Mouse (Mus musculus): Measurements from ENCODE around the gene Rpa1. TPM values are rescaled to one million over a fixed set of nuclear protein-coding genes. Genes with fewer than 3 reads are reported as not detected.

The Rpa1 gene
- total and polyA plus RNA-seq, 3 experiments: 230 to 357 (median 287) TPM

DNA sequence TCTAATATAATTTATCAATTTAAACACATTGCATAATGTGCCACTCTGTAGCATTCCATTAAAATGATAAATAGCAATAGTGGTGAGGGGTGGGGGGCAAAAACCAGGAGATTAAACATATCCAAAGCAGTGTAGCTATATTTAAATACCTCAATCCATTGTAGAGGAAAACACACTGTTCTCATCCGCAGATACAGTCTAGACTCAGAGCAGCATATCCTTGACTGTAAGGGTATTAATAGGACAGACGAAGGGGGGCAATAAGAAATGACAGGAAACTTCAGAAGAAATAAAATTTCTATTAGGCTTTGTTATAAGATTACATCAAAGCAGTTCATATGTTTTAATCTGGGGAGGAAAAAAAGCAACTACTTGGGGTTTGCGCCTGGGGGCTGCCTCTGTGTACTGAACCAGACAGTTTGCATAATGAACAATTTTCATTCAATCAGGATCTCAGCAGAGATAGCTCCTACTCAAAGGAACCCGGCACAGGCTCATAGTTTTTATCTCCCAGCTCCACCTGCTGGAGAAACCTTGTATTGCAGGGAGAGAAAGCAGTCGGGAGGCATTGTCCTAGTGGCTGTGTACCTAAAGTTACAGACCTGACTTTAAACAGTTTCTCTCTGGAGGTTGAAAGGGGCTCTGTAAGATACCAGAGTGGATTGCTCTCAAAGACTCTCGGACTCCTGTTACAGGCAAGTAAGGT lies 57.4 kb downstream of the Rpa1 start (continued):
- no peak for TF ChIP-seq ETS1 (conservative IDR thresholded peaks at IDR 0.05; ENCODE audit: low read depth, low read length)
- TF ChIP-seq RCOR1 (conservative IDR thresholded peaks at IDR 0.05; ENCODE audit: low read depth, low read length): no peak
- peak; percentile 51 for TF ChIP-seq MEF2A (IDR thresholded peaks at IDR 0.05; ENCODE audit: borderline replicate concordance, low read depth, low read length)
- 0 out of 2 replicates have a peak, but pooled peaks have one; percentile 10 for TF ChIP-seq JUN (IDR thresholded peaks at IDR 0.05; ENCODE audit: insufficient read depth, low read depth, low read length)
- peak; percentile 52; the same call in 1 of the 2 replicates for TF ChIP-seq NELFE (IDR thresholded peaks at IDR 0.05; ENCODE audit: low read depth, low read length)
- TF ChIP-seq SIN3A (IDR thresholded peaks at IDR 0.05; ENCODE audit: low read length): peak; percentile 60; the same call in 1 of the 2 replicates
- TF ChIP-seq SMC3 (IDR thresholded peaks at IDR 0.05; ENCODE audit: low read depth, low read length): peak; percentile 100
- TF ChIP-seq USF2 (conservative IDR thresholded peaks at IDR 0.05; ENCODE audit: low read depth, low read length): no peak
- no peak for TF ChIP-seq POLR2A (IDR thresholded peaks at IDR 0.05; ENCODE audit: low read depth, low read length)
- TF ChIP-seq JUND (conservative IDR thresholded peaks at IDR 0.05; ENCODE audit: low read depth, low read length): 0 out of 2 replicates have a peak, but pooled peaks have one; percentile 18
- TF ChIP-seq IRF4 (IDR thresholded peaks at IDR 0.05; ENCODE audit: low read depth, low read length): peak; percentile 45; the same call in 1 of the 2 replicates
- peak; percentile 29; the same call in 1 of the 2 replicates for TF ChIP-seq ZNF384 (IDR thresholded peaks at IDR 0.05; ENCODE audit: low read depth, low read length)

DNA sequence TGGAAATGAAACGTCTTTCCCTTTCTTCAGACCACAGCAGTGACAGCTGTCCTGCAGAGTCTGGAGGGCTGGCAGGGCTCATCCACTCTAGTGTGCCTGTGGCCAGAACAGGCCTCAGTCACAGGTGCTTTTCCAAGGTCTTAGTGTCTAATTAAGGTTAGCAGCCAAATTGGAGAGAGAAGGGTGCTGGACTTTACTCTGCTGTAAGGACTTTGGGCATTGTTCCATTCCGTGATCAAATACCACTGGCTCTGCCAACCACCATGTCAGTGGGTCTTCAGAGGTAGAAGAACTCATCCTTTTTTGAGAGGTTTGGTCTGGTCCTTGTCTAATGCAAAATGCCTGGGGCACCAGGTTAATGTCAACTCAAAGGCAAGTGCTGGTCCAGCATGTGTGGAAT lies 59.0 kb downstream of the Rpa1 start:
- Histone ChIP-seq H3K9ac (ENCODE audit: insufficient read depth, low read depth) (no peak overlapping the region), H3K79me2 (replicated peaks; ENCODE audit: control insufficient read depth, extremely low read depth, insufficient read depth, poor library complexity, severe bottlenecking) (no peaks in the 10 kb centered on the region), H3K27me3 (replicated peaks) (peaks cover 3% of the 10 kb centered on the region), H3K4me3 (replicated peaks in 1 of 3; ENCODE audit: low read depth in 2 of 3, low read length in 2 of 3, poor library complexity in 1 of 3) (no peak overlapping the region), H3K36me3 (replicated peaks in 1 of 2; ENCODE audit: control insufficient read depth in 1 of 2, insufficient read depth in 1 of 2, low read length in 1 of 2) (no peaks in the 10 kb centered on the region), H3K4me2 (ENCODE audit: insufficient read depth, low read depth, poor library complexity, severe bottlenecking) (peak overlapping the region; percentile 66; the same call in 1 of the 2 replicates), H3K4me1 (ENCODE audit: control insufficient read depth in 1 of 2, insufficient read depth in 2 of 2) (peaks cover 25 to 55% of the 10 kb centered on the region in 2 experiments), H3K27ac (ENCODE audit: insufficient read depth, low read depth) (peak overlapping the region; percentile 46), H3K9me3 (replicated peaks; ENCODE audit: low read length) (no peaks in the 10 kb centered on the region)
- dilution Hi-C loops (cut with MboI; ENCODE audit: extremely low pct_ligation_motif_present, extremely low pct_unique_long_range_greater_than_20kb, low sequenced_read_pairs) (no loop called here), in situ Hi-C loops (cut with MboI; ENCODE audit: low pct_ligation_motif_present, low pct_unique_long_range_greater_than_20kb, low sequenced_read_pairs) (loop anchor here (5.0 to 25.0 kb wide), 3 partner anchors 42 to 302 kb away; partner anchors contain the start of genes Dph1 and Rtn4rl1)
- DNase-seq (ENCODE audit: extremely low read depth): no peak
- TF ChIP-seq ZNF384 (IDR thresholded peaks at IDR 0.05; ENCODE audit: low read depth, low read length): no peak
- no peak for TF ChIP-seq POLR2AphosphoS2 (IDR thresholded peaks at IDR 0.05; ENCODE audit: low read depth, low read length)
- no peak for TF ChIP-seq TCF12 (IDR thresholded peaks at IDR 0.05; ENCODE audit: low read depth, low read length)
- no peak for TF ChIP-seq USF1 (IDR thresholded peaks at IDR 0.05; ENCODE audit: low read depth, low read length)
- TF ChIP-seq ZMIZ1 (IDR thresholded peaks at IDR 0.05; ENCODE audit: low read depth, low read length): no peak
- no peak for TF ChIP-seq CHD1 (IDR thresholded peaks at IDR 0.05; ENCODE audit: low read depth, low read length)
- TF ChIP-seq JUN (IDR thresholded peaks at IDR 0.05; ENCODE audit: insufficient read depth, low read depth, low read length): no peak
- TF ChIP-seq ELF1 (IDR thresholded peaks at IDR 0.05; ENCODE audit: low read depth, low read length): no peak
- no peak for TF ChIP-seq UBTF (IDR thresholded peaks at IDR 0.05; ENCODE audit: low read depth, low read length)
- TF ChIP-seq SIN3A (IDR thresholded peaks at IDR 0.05; ENCODE audit: low read length): no peak
- no peak for TF ChIP-seq HCFC1 (IDR thresholded peaks at IDR 0.05; ENCODE audit: low read depth, low read length)
